Mouse (Mus musculus): ENCODE measurements around the gene Il27. TPM values are rescaled to one million over a fixed set of nuclear protein-coding genes. Genes with fewer than 3 reads are reported as not detected.

The Il27 gene
- polyA plus RNA-seq, 1 experiment from 2014 or later, result not detected

GRCm38 (mm10) chr7:126583251-126583709 lies 11.5 kb downstream of the Il27 start:
- H3K4me1 ChIP-seq (replicated peaks; ENCODE audit: insufficient read depth, low read length), result no peaks in the 10 kb centered on the region; the same call in 1 of the 2 replicates
- H3K4me3 ChIP-seq (replicated peaks; ENCODE audit: low read depth, low read length), result peak overlapping the region; percentile 52
- ATAC-seq (replicated peaks; ENCODE audit: low FRiP score, low read depth) (peak; percentile 82), DNase-seq (ENCODE audit: low spot score) (peak; percentile 93)
- H3K27me3 ChIP-seq (ENCODE audit: insufficient read depth, low read length), result no peaks in the 10 kb centered on the region
- WGBS, result under 1% methylated on average over 22 of the region's 22 CpGs
- H3K9me3 ChIP-seq (replicated peaks; ENCODE audit: low read length), result no peaks in the 10 kb centered on the region
- no peak for TF ChIP-seq CTCF (IDR thresholded peaks at IDR 0.05; ENCODE audit: low read depth)
- peak overlapping the region; percentile 61 for H3K4me2 ChIP-seq (ENCODE audit: low read length)
- H3K27ac ChIP-seq, result peak overlapping the region; percentile 89
- 0 out of 2 replicates have a peak, but pooled peaks cover 3% of the 10 kb centered on the region for H3K36me3 ChIP-seq (ENCODE audit: insufficient read depth, low read length)
- H3K9ac ChIP-seq (ENCODE audit: low read depth, low read length), result peak overlapping the region; percentile 56

GRCm38 (mm10) chr7:126582759-126583158 lies 12.0 kb downstream of the Il27 start:
- ATAC-seq (replicated peaks; ENCODE audit: low FRiP score, low read depth) (peak; percentile 73), DNase-seq (ENCODE audit: low spot score) (peak; percentile 54)
- H3K27ac ChIP-seq, result 0 out of 2 replicates have a peak overlapping the region, but pooled peaks have one; percentile 14
- peak overlapping the region; percentile 56 for H3K9ac ChIP-seq (ENCODE audit: low read depth, low read length)
- 0 out of 2 replicates have a peak, but pooled peaks cover 7% of the 10 kb centered on the region for H3K36me3 ChIP-seq (ENCODE audit: insufficient read depth, low read length)
- WGBS, result 2% methylated on average over 20 of the region's 20 CpGs
- no peaks in the 10 kb centered on the region for H3K27me3 ChIP-seq (ENCODE audit: insufficient read depth, low read length)
- peak overlapping the region; percentile 61 for H3K4me2 ChIP-seq (ENCODE audit: low read length)
- no peaks in the 10 kb centered on the region; the same call in 1 of the 2 replicates for H3K4me1 ChIP-seq (replicated peaks; ENCODE audit: insufficient read depth, low read length)
- H3K4me3 ChIP-seq (replicated peaks; ENCODE audit: low read depth, low read length), result peak overlapping the region; percentile 52
- TF ChIP-seq CTCF (IDR thresholded peaks at IDR 0.05; ENCODE audit: low read depth), result no peak
- H3K9me3 ChIP-seq (replicated peaks; ENCODE audit: low read length), result no peaks in the 10 kb centered on the region

DNA sequence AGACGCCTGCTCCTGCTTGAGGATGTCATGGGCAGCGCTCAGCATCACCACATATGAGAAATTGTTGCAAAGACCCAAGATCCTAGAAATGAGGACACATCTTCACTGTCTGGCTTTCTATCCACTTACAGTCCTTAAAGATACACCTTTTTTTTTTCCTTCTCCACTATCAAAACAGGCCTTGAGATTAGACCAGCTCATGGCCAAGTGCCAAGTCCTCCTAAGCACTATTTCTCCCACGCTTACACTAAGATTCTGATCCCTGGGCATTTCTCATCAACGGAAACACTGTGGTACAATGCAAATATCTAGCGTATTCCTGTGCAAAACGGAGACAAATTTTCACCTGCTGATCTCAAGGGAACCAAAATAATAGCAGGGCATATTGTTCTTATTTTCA lies 13.1 kb downstream of the Il27 start:
- no peak for DNase-seq (ENCODE audit: low spot score)
- ATAC-seq (replicated peaks; ENCODE audit: low FRiP score, low read depth), result no peak
- no peak overlapping the region for H3K4me3 ChIP-seq (replicated peaks; ENCODE audit: low read depth, low read length)
- WGBS, result 84% methylated on average over 6 of the region's 6 CpGs
- no peak overlapping the region for H3K27ac ChIP-seq
- no peak overlapping the region for H3K9ac ChIP-seq (ENCODE audit: low read depth, low read length)
- TF ChIP-seq CTCF (IDR thresholded peaks at IDR 0.05; ENCODE audit: low read depth), result no peak
- no peaks in the 10 kb centered on the region; the same call in 1 of the 2 replicates for H3K4me1 ChIP-seq (replicated peaks; ENCODE audit: insufficient read depth, low read length)
- H3K9me3 ChIP-seq (replicated peaks; ENCODE audit: low read length), result no peaks in the 10 kb centered on the region
- no peak overlapping the region for H3K4me2 ChIP-seq (ENCODE audit: low read length)
- no peaks in the 10 kb centered on the region for H3K27me3 ChIP-seq (ENCODE audit: insufficient read depth, low read length)
- H3K36me3 ChIP-seq (ENCODE audit: insufficient read depth, low read length), result 0 out of 2 replicates have a peak, but pooled peaks cover 12% of the 10 kb centered on the region

- ATAC-seq (replicated peaks; ENCODE audit: low FRiP score, low read depth), result no peak
- Histone ChIP-seq H3K9ac (ENCODE audit: low read depth, low read length) (no peak overlapping the region), H3K27me3 (ENCODE audit: insufficient read depth, low read length) (no peaks in the 10 kb centered on the region), H3K4me3 (replicated peaks; ENCODE audit: low read depth, low read length) (no peak overlapping the region), H3K36me3 (ENCODE audit: insufficient read depth, low read length) (peaks cover 20% of the 10 kb centered on the region; the same call in 1 of the 2 replicates), H3K9me3 (replicated peaks; ENCODE audit: low read length) (no peaks in the 10 kb centered on the region), H3K4me1 (replicated peaks; ENCODE audit: insufficient read depth, low read length) (no peaks in the 10 kb centered on the region; the same call in 1 of the 2 replicates), H3K4me2 (ENCODE audit: low read length) (no peak overlapping the region), H3K27ac (no peak overlapping the region)
- 62% methylated on average over 8 of the region's 8 CpGs for WGBS
- peak; percentile 28 for DNase-seq (ENCODE audit: low spot score)
- peak; percentile 72 for TF ChIP-seq CTCF (IDR thresholded peaks at IDR 0.05; ENCODE audit: low read depth)
Observed at GRCm38 (mm10) chr7:126579172-126579571, 15.6 kb downstream of the Il27 start.

GRCm38 (mm10) chr7:126576946-126577345 lies 17.8 kb downstream of the Il27 start:
- no peak for ATAC-seq (replicated peaks; ENCODE audit: low FRiP score, low read depth)
- DNase-seq (ENCODE audit: low spot score), result peak; percentile 60

GRCm38 (mm10) chr7:126566094-126566765 lies 28.5 kb downstream of the Il27 start, which contains the start of gene Eif3c:
Eif3c (minus strand) TSS chr7:126566411.
- ATAC-seq (replicated peaks; ENCODE audit: low FRiP score, low read depth) (peak; percentile 92), DNase-seq (ENCODE audit: low spot score) (peak; percentile 98)
- H3K4me3 ChIP-seq (replicated peaks; ENCODE audit: low read depth, low read length), result peak within 1 kb of the TSS; percentile 97
- no peak for TF ChIP-seq CTCF (IDR thresholded peaks at IDR 0.05; ENCODE audit: low read depth)
- peak within 1 kb of the TSS; percentile 63 for H3K4me2 ChIP-seq (ENCODE audit: low read length)
- WGBS, result under 1% methylated on average over 46 of the region's 46 CpGs
- no peaks in the 10 kb centered on the region for H3K4me1 ChIP-seq (replicated peaks; ENCODE audit: insufficient read depth, low read length)
- peak within 1 kb of the TSS; percentile 90 for H3K9ac ChIP-seq (ENCODE audit: low read depth, low read length)
- H3K9me3 ChIP-seq (replicated peaks; ENCODE audit: low read length), result no peaks in the 10 kb centered on the region
- peak within 1 kb of the TSS; percentile 94 for H3K27ac ChIP-seq
- peaks cover 30% of the 10 kb centered on the region for H3K36me3 ChIP-seq (ENCODE audit: insufficient read depth, low read length)
- H3K27me3 ChIP-seq (ENCODE audit: insufficient read depth, low read length), result no peaks in the 10 kb centered on the region

More at GRCm38 (mm10) chr7:126576946-126577345, 17.8 kb downstream of the Il27 start:
- Histone ChIP-seq H3K4me1 (replicated peaks; ENCODE audit: insufficient read depth, low read length) (no peaks in the 10 kb centered on the region), H3K9ac (ENCODE audit: low read depth, low read length) (no peak overlapping the region), H3K27ac (no peak overlapping the region), H3K9me3 (replicated peaks; ENCODE audit: low read length) (no peaks in the 10 kb centered on the region), H3K4me2 (ENCODE audit: low read length) (no peak overlapping the region), H3K36me3 (ENCODE audit: insufficient read depth, low read length) (peaks cover 24% of the 10 kb centered on the region; the same call in 1 of the 2 replicates), H3K27me3 (ENCODE audit: insufficient read depth, low read length) (no peaks in the 10 kb centered on the region), H3K4me3 (replicated peaks; ENCODE audit: low read depth, low read length) (no peak overlapping the region)
- WGBS, result 57% methylated on average over 8 of the region's 8 CpGs
- TF ChIP-seq CTCF (IDR thresholded peaks at IDR 0.05; ENCODE audit: low read depth), result peak; percentile 70
